Mouse (Mus musculus): ENCODE results near the gene Ripk3.
A peak's percentile ranks its signal among the peaks of the same experiment; 100 is the strongest.

DNA sequence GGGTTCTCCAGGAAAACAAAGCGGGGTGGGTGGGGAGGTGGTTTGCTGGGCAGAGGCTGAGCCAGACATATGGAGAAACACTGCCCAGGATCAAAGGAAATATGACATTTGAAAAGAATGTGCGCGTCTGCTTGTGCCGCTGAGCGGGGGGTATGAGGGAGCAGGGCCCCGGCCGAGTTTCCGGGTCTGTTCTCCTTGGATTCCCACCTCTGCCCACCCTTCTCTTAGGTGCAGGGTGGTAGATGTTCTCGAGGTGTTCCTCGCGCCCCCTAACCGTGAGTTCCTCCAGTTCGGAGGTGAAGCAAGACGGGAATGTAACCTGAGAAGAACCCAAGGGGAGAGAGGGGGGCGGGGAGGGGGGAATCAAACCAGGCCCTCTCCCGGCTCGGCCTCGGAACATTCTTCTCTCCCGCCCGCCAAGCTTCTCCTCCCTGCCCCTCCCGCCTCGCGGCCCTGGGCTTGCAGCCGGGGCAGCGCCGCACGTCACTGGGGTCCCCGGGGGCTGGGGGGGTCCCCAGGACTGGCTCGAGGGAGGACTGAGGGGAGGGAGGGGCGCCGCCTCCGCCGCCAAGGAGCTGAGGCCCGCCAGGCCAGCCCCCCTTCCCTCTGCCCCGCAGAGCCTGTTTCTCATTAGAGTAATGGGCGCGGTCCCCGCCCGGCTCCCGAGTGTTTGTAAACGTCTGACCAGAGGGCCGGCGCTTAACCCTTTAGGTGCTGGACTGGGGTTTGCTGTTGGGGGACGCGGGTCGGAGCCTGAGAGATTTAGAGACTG is 34.5 kb upstream of the Ripk3 start, which contains the start of gene Nfatc4:
- TF ChIP-seq CTCF (IDR thresholded peaks at IDR 0.05; ENCODE audit: low read depth, low read length) (peak; percentile 5), POLR2A (IDR thresholded peaks at IDR 0.05; ENCODE audit: insufficient read depth, low read length) (no peak), EP300 (IDR thresholded peaks at IDR 0.05; ENCODE audit: insufficient read depth, low read depth, low read length) (peak; percentile 54; the same call in 1 of the 2 replicates)

Data from ES-Bruce4 (cell line).